Mouse (Mus musculus) spleen, postnatal 36 days (tissue): ENCODE measurements around the gene Zfp579.
A peak's percentile ranks its signal among the peaks of the same experiment; 100 is the strongest.
"Not testable (repeated sequence)": the region's sequence is repeated elsewhere in the genome, so short reads cannot be mapped to it uniquely, and the experiment has no call there.

Source experiments
- DNase-seq, 2 experiments: peaks; one replicate each; pipeline ENCODE4 v3.0.0; 2022; ENCODE audit warnings: low spot score in 2 of 2, mixed read lengths in 1 of 2

Gene Zfp579

GRCm38 (mm10) chr7:5015118-5016001, 19.4 kb upstream of the Zfp579 start, which contains the start of gene Gm44973:
TSS of gene Gm44973 (plus strand) at chr7:5015496.
- DNase-seq = peak; percentile 92 to 93

GRCm38 (mm10) chr7:5014251-5015117, 18.5 kb upstream of the Zfp579 start, which contains the start of the genes Zfp524 and Fiz1:
TSS of gene Zfp524 (plus strand) at chr7:5014415.
TSS of gene Fiz1 (minus strand) at chr7:5014697.
- DNase-seq = peak; percentile 94

- no peak for DNase-seq
Measured at GRCm38 (mm10) chr7:5012681-5013513, 16.9 kb upstream of the Zfp579 start.

- no peak for DNase-seq
Measured at GRCm38 (mm10) chr7:5008229-5008628, 12.3 kb upstream of the Zfp579 start.

- not testable (repeated sequence) for DNase-seq
Measured at GRCm38 (mm10) chr7:5002876-5003275, 6.9 kb upstream of the Zfp579 start.

GRCm38 (mm10) chr7:4999876-5000275, 3.9 kb upstream of the Zfp579 start:
- DNase-seq = no peak

GRCm38 (mm10) chr7:4996934-4997333, 976 bp upstream of the Zfp579 start:
- no peak for DNase-seq

GRCm38 (mm10) chr7:4995268-4996002, 523 bp downstream of the Zfp579 start:
- DNase-seq = no peak

GRCm38 (mm10) chr7:4993999-4994788, 1.8 kb downstream of the Zfp579 start:
- no peak for DNase-seq

- DNase-seq = no peak
Measured at GRCm38 (mm10) chr7:4993347-4993998, 2.5 kb downstream of the Zfp579 start.

GRCm38 (mm10) chr7:4988250-4988649, 7.7 kb downstream of the Zfp579 start:
- DNase-seq = no peak

- DNase-seq = no peak
Measured at GRCm38 (mm10) chr7:4976832-4977231, 19.1 kb downstream of the Zfp579 start.

- no peak for DNase-seq
Measured at GRCm38 (mm10) chr7:4975455-4975854, 20.5 kb downstream of the Zfp579 start.

- DNase-seq = no peak
Measured at GRCm38 (mm10) chr7:4972321-4973047, 23.5 kb downstream of the Zfp579 start.

- DNase-seq = no peak
Measured at GRCm38 (mm10) chr7:4971710-4972109, 24.2 kb downstream of the Zfp579 start.

- DNase-seq = no peak
Measured at GRCm38 (mm10) chr7:4971068-4971467, 24.9 kb downstream of the Zfp579 start, which contains the start of gene Sbk3. TSS of gene Sbk3 (minus strand) at chr7:4971168.

GRCm38 (mm10) chr7:4964988-4965387, 31.0 kb downstream of the Zfp579 start:
- no peak for DNase-seq

- DNase-seq = peak; percentile 73 to 77
Measured at GRCm38 (mm10) chr7:4964272-4964671, 31.7 kb downstream of the Zfp579 start, which contains the start of gene Sbk2. TSS of gene Sbk2 (minus strand) at chr7:4964406.
